Mouse (Mus musculus) large intestine, adult 2 months (tissue): ENCODE data around the gene Inhbb. TPM values are rescaled to one million over a fixed set of nuclear protein-coding genes. Genes with fewer than 3 reads are reported as not detected.

Experiments
- DNase-seq: peaks from one replicate; pipeline ENCODE4 v3.0.0-alpha.2; 2012; ENCODE audit warnings: low read depth, low spot score
- WGBS: fragments of 180-500 bp; shearing (Covaris S2); methylation state at CpG from one replicate; pipeline ENCODE4 v1.1.7; 2018; 5-methylcytosine and 5-hydroxymethylcytosine counted together
- polyA plus RNA-seq: library from polyadenylated mRNA; depleted of rRNA; stranded (reverse); fragments of >200 nt; gene quantifications from 2 replicates; pipeline ENCODE4 v1.2.3, GENCODE M21; 2012

Inhbb gene
- polyA plus RNA-seq, 1 experiment = 0.81 TPM

GRCm38 (mm10) chr1:119420984-119421575 is 968 bp downstream of the Inhbb start:
- WGBS = 1% methylated on average over 58 of the region's 78 CpGs
- DNase-seq = no peak

GRCm38 (mm10) chr1:119420189-119420983 is 1.7 kb downstream of the Inhbb start:
- no peak for DNase-seq
- 3% methylated on average over 76 of the region's 76 CpGs for WGBS

DNA sequence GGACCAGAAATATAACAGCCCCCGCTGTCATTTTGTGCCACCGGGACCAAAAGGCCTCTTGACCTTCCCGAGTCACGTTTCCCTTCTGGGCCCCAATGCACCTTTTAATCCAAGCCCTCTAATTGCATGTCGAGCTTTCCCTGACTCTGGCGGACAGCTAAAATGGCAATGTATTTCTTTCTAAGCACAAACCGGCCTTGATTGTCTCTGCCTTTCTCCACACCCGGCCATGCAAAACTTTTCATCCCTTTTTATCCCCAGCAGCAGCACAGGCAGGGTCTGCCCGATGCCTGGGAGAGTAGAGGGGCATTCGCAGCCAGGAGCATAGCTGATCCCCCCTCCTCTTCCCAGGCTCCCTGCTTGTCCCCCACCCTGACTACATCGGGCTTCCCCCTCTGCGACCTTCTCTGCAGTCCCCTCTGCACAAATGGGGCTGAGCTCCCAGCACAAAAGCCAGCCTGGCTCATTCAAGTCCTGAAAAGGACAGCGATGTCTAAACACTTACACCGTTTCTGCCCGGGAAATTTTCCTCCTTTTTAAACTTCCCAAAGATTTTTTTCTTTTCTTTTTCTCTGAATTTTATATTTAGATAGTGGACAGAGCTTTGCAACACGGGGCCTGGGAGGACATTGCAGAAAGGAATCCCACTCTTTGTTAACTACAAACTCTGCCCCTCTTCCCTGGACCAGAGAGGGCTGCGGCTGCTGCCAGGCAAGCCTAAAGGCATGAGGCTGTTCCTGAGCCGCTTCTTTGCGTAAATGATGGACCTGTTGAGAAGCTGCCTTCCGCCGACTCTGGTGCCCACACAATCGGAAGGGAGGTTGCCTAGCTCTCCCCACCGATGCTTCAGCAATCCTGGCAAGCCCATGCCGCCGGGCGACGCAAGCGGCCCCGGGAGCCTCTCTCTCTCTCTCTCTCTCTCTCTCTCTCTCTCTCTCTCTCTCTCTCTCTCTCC is 2.6 kb downstream of the Inhbb start:
- 10% methylated on average over 29 of the region's 29 CpGs for WGBS
- DNase-seq = no peak

- no peak for DNase-seq
- WGBS = 60% methylated on average over 8 of the region's 8 CpGs
Observed at GRCm38 (mm10) chr1:119417991-119418390, 4.1 kb downstream of the Inhbb start.

DNA sequence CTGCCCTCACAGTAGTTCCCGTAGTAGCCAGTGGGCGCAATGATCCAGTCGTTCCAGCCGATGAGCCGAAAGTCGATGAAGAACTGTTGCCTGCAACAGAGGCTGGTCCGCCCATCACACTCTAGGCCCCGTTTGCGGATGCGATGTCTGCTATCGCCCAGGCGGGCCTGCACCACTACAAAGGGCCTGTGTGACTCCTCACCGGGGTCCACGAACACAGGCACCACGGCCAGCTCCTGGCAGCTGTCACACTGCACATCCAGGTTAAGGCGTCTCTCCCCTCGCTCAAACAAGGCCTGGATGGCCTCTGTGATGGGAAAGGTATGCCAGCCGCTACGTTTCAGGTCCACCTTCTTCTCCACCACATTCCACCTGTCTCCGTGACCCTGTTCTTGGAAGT is 4.5 kb downstream of the Inhbb start:
- no peak for DNase-seq
- WGBS = 86% methylated on average over 20 of the region's 20 CpGs

DNA sequence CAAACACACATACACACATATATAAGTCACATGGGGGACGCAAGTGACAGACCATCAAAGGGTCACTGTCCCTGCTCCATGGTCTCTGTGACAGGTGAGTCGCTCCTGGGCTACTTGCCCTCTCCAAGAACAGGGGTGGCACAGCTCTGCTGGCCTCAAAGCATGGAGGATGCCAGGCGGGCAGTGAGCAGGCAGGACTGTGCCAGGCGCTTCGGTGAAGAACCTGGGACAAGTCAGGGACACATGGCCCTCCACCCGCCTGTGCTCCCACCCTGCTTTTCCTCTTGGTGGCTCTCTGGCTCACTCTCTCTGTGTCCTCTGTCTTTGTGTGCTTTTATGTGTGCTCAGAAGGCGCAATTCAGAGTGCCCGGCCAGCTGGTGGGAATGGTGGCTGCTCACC is 5.4 kb downstream of the Inhbb start:
- DNase-seq = no peak
- 83% methylated on average over 8 of the region's 8 CpGs for WGBS

DNA sequence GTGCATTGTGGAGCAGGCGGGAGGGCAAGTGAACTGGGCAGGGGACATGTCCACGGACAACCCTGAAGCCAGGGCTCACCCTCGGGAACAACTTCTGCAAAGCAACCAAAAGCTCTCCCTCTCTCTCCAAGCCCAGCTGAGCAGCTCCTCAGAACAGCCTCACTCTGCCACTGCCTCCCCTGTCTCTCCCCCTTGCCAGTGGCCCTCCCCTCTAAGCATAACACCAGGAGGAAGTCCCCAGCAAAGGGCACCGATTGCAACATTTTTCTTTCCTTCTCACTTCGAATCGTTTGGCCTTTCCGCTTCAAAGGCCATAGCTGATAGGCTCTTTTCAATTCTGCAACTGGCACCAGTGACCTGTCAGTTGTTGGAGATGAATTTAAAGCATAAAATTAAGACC is 5.9 kb downstream of the Inhbb start:
- no peak for DNase-seq
- 58% methylated on average over 7 of the region's 7 CpGs for WGBS

DNA sequence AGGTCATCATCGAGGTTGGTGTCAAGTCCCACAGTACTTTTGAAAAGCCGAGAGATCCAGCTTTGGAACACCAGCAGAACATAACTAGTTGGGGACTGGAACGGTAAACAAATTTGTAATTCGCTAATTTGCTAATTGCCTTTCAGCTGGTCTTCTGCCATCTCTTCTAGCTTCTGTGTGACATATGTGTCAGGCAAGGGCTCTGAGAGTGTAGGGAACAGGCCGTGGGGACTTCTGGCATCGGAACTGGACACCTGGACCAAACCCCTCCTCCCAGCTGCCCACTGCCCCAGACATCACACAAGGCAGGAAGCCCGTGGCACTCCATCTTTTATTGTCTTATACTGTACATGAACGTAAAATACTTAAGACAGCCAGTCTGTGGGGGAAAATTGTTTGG is 6.9 kb downstream of the Inhbb start:
- 73% methylated on average over 8 of the region's 8 CpGs for WGBS
- no peak for DNase-seq

DNA sequence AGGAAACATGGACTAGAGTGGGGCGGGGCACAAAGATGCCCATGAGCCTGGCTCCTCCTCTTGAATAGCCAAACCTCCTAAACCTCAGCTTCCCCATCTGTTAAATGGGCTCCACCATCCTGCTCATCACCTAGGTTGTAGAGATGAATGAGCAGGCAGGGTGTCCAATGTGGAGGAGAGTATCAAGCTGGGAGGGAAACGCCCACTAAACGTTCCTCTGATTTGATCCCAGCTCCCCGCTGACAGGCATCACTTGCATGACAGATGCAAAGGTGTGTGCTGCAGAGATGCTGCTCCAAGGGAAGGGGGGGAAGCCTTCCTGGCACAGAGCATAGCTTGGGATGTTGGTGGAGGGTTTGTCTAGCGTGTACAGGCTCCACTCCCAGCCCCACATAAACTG is 11.4 kb downstream of the Inhbb start:
- WGBS = 80% methylated on average over 5 of the region's 5 CpGs
- DNase-seq = no peak

DNA sequence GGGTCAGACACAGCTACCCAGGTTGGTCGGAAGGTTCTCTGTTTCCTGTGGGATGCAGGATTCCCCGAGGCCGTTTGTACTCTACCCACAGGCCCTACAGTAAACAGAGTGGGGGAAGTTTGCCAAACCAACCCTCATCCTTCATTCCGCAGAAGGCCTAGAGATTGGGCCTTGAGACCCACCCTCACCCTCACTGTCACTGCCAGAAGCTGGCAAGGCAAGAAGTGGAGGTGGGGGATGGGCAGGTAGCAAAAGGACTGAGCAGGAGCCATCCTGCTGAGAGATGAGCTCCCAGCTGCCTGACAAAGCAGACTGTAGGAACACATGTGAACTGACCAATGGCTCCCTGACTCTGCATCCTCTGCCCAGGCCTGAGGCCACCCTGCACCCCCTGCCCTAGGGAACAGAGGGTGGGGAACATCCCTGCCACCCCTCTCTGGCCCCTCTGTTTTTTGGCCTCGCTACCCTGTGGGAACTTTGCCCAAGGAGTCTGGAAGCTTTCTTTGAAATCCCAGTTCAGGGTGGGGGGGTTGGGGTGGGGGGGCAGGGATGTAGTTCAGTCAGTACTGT is 12.4 kb downstream of the Inhbb start:
- WGBS = 56% methylated on average over 5 of the region's 5 CpGs
- no peak for DNase-seq

GRCm38 (mm10) chr1:119409106-119409505 is 12.9 kb downstream of the Inhbb start:
- 78% methylated on average over 7 of the region's 7 CpGs for WGBS
- no peak for DNase-seq

GRCm38 (mm10) chr1:119407691-119408315 is 14.2 kb downstream of the Inhbb start:
- WGBS = 27% methylated on average over 6 of the region's 6 CpGs
- DNase-seq = no peak

GRCm38 (mm10) chr1:119404798-119405197 is 17.2 kb downstream of the Inhbb start:
- DNase-seq = no peak
- 27% methylated on average over 3 of the region's 3 CpGs for WGBS

DNA sequence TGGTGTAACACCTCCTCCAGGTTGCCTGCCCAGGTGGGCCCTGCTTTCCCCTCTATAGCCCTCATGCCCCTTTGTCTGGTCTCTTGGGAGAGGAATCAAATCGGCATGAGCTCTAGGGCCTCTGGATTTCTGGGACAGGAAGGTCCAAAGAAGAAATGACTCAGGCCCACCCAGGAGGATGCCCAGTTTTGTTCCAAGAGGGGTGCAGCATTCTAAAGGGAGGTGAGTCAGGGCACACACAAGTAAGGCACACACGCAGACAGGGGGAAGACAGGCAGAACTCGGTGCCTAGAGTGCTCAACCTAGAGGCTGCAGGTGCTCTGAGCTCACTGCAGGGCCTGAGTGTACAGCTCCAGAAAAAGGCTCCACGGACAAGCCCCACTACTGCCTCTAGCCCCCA is 17.7 kb downstream of the Inhbb start:
- WGBS = 78% methylated on average over 4 of the region's 4 CpGs
- no peak for DNase-seq

GRCm38 (mm10) chr1:119401249-119401648 is 20.8 kb downstream of the Inhbb start:
- 72% methylated on average over 4 of the region's 4 CpGs for WGBS
- no peak for DNase-seq

DNA sequence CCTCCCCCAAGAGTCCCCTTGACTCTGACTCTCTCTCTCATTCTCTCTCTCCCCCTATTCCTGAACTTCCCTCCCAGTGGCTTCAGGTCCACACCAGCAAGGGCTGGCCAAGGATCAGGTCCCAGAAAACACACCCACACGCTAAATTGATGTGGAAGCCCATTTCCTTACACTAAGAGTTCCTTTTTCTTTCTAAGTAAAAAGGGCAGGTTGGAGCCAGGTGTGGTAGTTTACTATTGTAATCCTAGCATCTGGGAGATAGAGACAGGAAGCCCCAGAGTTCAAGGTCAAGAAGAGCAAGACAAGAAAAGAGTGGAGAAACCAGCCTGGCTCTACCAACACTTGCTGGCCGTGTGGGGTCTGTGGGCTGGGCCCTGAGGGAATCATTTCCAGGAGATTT is 23.4 kb downstream of the Inhbb start:
- DNase-seq = no peak
- WGBS = 62% methylated on average over 2 of the region's 2 CpGs

- no peak for DNase-seq
- 89% methylated on average over 7 of the region's 7 CpGs for WGBS
Observed at GRCm38 (mm10) chr1:119397839-119398238, 24.2 kb downstream of the Inhbb start.

DNA sequence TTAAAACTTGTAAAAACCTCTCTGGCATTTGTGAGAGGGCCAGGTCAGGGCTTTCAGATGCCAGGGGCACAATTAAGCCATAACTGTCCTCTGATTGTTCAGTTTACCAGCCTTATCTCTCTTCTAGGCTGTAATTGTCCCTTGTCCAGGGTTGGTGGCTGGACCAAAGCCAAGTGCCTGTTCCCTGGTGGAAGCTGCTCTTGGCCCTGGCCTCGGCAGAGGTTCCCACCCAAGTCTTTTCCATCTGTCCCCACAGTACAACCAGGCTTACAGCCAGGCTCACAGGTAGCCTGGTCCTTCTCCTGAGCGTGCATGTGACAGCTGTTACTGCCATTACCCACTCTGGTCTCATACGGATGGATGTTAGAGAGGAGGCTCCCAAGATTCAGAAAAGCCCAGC is 30.7 kb downstream of the Inhbb start:
- 20% methylated on average over 3 of the region's 3 CpGs for WGBS
- DNase-seq = peak; percentile 32

DNA sequence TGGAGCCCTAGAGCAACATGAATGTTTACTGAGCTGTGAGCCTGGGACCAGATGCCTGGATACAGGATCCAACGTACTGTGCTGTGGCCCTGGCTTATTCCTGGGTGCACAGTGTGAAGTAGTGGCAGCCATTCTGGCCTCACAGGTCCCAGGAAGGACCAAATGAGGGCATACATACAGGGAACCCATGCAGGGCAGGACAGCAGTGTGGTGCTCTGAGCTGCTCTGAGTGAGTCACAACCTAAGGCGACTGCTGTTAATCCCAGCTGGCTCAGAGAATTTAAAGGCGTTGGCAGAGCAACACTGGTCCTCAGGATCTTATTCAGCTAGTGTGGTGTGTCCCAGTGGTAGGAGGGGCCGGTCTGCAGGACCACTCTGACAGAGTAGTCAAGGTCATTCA is 31.4 kb downstream of the Inhbb start:
- WGBS = 22% methylated on average over 4 of the region's 4 CpGs

More for the DNA sequence above, 31.4 kb downstream of the Inhbb start:
- DNase-seq = no peak
